Mouse (Mus musculus) CD8-positive naive resting alpha-beta T cell, adult 2 months (primary cell): ENCODE data around the gene Vmn1r152.
"Not testable (repeated sequence)": the region's sequence is repeated elsewhere in the genome, so short reads cannot be mapped to it uniquely, and the experiment has no call there.

Source experiments
- DNase-seq, 2 experiments: peaks; one replicate each; pipeline ENCODE4 v3.0.0; 2022; ENCODE audit warnings: low read depth in 2 of 2, low spot score in 2 of 2

Gene Vmn1r152

DNA sequence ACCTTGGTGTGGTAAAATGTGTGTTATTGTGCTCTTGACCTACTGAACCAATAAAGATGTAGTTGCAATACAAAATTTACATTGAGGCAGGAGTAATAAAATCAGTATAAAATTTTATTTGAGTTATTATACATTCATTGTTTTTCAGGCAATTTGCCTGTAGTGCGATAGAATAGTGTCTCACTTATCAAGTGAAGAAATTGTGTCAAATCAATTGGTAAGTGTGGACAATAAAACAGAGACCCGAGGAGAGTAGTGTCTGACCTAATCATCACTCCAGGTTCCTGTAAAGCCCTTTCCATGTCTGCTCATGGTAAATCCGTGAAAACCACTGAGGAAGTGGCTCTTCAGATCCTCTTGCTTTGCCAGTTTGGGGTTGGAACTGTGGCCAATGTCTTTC is at the start of gene Vmn1r152:
Vmn1r152 (plus strand) TSS at position 301 of the 400 bp plus-strand sequence.
- not testable (repeated sequence) for DNase-seq

DNA sequence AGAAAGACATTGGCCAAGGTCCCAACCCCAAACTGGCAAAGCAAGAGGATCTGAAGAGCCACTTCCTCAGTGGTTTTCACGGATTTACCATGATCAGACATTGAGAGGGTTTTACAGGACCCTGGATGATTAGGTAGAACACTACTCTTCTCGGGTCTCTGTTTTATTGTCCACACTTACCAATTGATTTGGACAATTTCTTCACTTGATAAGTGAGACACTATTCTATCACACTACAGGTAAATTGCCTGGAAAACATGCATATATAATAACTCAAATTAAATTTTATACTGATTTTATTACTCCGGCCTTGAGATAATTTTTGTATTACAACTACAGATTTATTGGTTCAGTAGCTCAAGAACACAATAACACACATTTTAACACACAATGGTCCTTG is 23.2 kb upstream of the Vmn1r152 start, which contains the start of gene Vmn1r151:
Vmn1r151 (minus strand) TSS at position 101 of the 400 bp plus-strand sequence.
- not testable (repeated sequence) for DNase-seq

DNA sequence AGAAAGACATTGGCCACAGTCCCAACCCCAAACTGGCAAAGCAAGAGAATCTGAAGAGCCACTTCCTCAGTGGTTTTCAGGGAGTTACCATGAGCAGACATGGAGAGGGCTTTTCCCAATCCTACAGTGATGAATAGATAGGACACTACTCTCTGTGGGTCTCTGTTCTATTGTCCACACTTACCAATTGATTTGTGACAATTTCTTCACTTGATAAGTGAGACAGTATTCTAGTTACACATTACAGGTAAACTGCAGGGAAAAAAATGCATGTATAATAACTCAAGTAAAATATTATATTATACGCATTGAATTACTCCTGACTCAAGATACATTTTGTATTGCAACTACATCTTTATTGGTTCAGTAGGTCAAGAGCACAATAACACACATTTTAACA is 12.0 kb downstream of the Vmn1r152 start, which contains the start of gene Gm8677:
Gm8677 (minus strand) TSS at position 101 of the 400 bp plus-strand sequence.
- not testable (repeated sequence) for DNase-seq

DNA sequence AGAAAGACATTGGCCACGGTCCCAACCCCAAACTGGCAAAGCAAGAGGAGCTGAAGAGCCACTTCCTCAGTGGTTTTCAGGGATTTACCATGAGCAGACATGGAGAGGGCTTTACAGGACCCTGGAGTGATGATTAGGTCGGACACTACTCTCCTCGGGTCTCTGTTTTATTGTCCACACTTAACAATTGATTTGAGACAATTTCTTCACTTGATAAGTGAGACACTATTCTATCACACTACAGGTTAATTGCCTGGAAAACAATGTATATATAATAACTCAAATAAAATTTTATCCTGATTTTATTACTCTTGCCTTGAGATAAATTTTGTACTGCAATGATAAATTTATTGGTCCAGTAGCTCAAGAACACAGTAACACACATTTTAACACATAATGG is 42.5 kb downstream of the Vmn1r152 start, which contains the start of gene Gm4201:
Gm4201 (minus strand) TSS at position 101 of the 400 bp plus-strand sequence.
- DNase-seq, result not testable (repeated sequence)
